In the genomic region with DNA sequence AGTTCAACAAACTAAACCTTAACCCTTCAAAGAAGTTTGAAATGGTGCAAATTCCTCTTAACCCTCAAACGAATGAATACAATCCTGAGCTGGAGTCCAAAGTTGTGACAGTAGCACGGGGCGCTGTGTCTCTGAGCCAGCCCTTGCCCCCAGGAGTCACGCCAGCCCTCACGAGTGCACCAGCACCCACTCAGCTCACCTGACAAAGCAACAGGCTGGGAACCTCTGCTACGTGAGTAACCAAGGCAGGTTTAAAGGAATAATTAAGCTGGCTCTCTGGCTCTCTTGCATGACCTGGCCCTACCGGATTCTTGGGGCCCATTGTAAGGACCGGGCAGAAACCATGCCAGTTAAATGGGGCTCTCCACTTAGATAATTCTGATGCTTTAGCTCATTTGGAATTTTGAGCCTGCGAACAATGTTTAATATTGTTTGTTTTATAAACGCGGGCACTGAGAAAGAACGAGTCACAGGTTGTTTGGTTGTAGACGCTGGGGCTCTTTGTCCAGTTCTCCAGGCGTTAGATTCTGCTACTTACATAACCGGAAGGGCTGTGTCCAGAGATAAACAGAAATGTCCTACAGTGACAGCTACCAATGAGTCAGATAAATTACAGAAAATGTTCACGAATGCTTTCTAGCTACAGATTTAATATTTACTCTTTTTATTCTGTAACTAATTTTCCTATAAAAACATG, we compare ENCODE assay signal across 11 mouse cellular contexts. TPM values are rescaled to one million over a fixed set of nuclear protein-coding genes. Genes with fewer than 3 reads are reported as not detected.
DNase-seq lines count a peak whose midpoint lies in the region; ATAC-seq lines count a peak whose summit lies in the region.
"Had no signal": no experiment of that assay in that cellular context is flagged by ENCODE, and none has a peak within 500 bp of the region (broad histone marks: within the 10 kb centered on the region; RNA-seq: fewer than 3 reads in every experiment).

No protein-coding gene starts in this region.

- intact Hi-C loops in left cerebral cortex, postnatal 4 days (cut with DNase I) = no loop called here

- peak overlapping the region; percentile 35; the same call in 1 of the 2 replicates for H3K27ac ChIP-seq in liver, embryonic 11.5 days (ENCODE audit: low read depth, low read length)
- H3K27ac ChIP-seq in embryonic facial prominence, embryonic 11.5 days (replicated peaks; ENCODE audit: low read depth, low read length) = peak overlapping the region; percentile 10; the same call in 1 of the 2 replicates
- H3K27ac ChIP-seq in liver, embryonic 16.5 days (ENCODE audit: low read length) = no peak overlapping the region
- H3K27ac ChIP-seq in stomach, embryonic 16.5 days (ENCODE audit: low read length) = 0 out of 2 replicates have a peak overlapping the region, but pooled peaks have one; percentile 5
- H3K27ac ChIP-seq: heart, embryonic 13.5 days; macrophage had no signal

- no peak overlapping the region for H3K9ac ChIP-seq in liver, embryonic 11.5 days (ENCODE audit: low read depth, low read length)
- no peak overlapping the region; the same call in 1 of the 2 replicates for H3K9ac ChIP-seq in embryonic facial prominence, embryonic 11.5 days (replicated peaks; ENCODE audit: low read length)
- H3K9ac ChIP-seq in liver, embryonic 16.5 days (ENCODE audit: low read depth, low read length) = no peak overlapping the region
- H3K9ac ChIP-seq in stomach, embryonic 16.5 days (ENCODE audit: low read length) = 0 out of 2 replicates have a peak overlapping the region, but pooled peaks have one; percentile 2
- H3K9ac ChIP-seq: heart, embryonic 13.5 days had no signal

- no peak overlapping the region for H3K4me3 ChIP-seq in liver, embryonic 11.5 days (ENCODE audit: low read depth, low read length)
- no peak overlapping the region for H3K4me3 ChIP-seq in embryonic facial prominence, embryonic 11.5 days (ENCODE audit: low read depth, low read length)
- no peak overlapping the region for H3K4me3 ChIP-seq in liver, embryonic 16.5 days (ENCODE audit: low read depth, low read length)
- no peak overlapping the region for H3K4me3 ChIP-seq in stomach, embryonic 16.5 days (replicated peaks; ENCODE audit: low read length)
- H3K4me3 ChIP-seq: heart, embryonic 13.5 days; myocyte had no signal

- H3K9me3 ChIP-seq in liver, embryonic 11.5 days (ENCODE audit: control insufficient read depth, low read length) = no peaks in the 10 kb centered on the region
- no peaks in the 10 kb centered on the region for H3K9me3 ChIP-seq in embryonic facial prominence, embryonic 11.5 days (replicated peaks; ENCODE audit: control insufficient read depth, low read length)
- no peaks in the 10 kb centered on the region for H3K9me3 ChIP-seq in liver, embryonic 16.5 days (replicated peaks; ENCODE audit: control insufficient read depth, low read length)
- H3K9me3 ChIP-seq in stomach, embryonic 16.5 days (replicated peaks; ENCODE audit: control insufficient read depth, low read length) = no peaks in the 10 kb centered on the region
- H3K9me3 ChIP-seq: heart, embryonic 13.5 days had no signal

- H3K36me3 ChIP-seq in liver, embryonic 11.5 days (ENCODE audit: control insufficient read depth, insufficient read depth, low read length) = no peaks in the 10 kb centered on the region
- no peaks in the 10 kb centered on the region for H3K36me3 ChIP-seq in embryonic facial prominence, embryonic 11.5 days (replicated peaks; ENCODE audit: control insufficient read depth, insufficient read depth, low read depth, low read length)
- H3K36me3 ChIP-seq in liver, embryonic 16.5 days (ENCODE audit: control insufficient read depth, insufficient read depth) = no peaks in the 10 kb centered on the region
- H3K36me3 ChIP-seq in stomach, embryonic 16.5 days (ENCODE audit: control insufficient read depth, insufficient read depth, low read length) = no peaks in the 10 kb centered on the region
- H3K36me3 ChIP-seq: heart, embryonic 13.5 days had no signal

- 56% methylated on average over 16 of the region's 16 CpGs for WGBS in liver, embryonic 11.5 days
- WGBS in embryonic facial prominence, embryonic 11.5 days = 57% methylated on average over 16 of the region's 16 CpGs
- 43% methylated on average over 16 of the region's 16 CpGs for WGBS in liver, embryonic 16.5 days (ENCODE audit: insufficient replicate concordance)
- 30% methylated on average over 16 of the region's 16 CpGs for WGBS in stomach, embryonic 16.5 days

- peak overlapping the region; percentile 23; the same call in 1 of the 2 replicates for H3K4me2 ChIP-seq in liver, embryonic 11.5 days
- H3K4me2 ChIP-seq in embryonic facial prominence, embryonic 11.5 days (ENCODE audit: low read depth, low read length) = no peak overlapping the region
- H3K4me2 ChIP-seq in liver, embryonic 16.5 days (ENCODE audit: low read depth, low read length) = 0 out of 2 replicates have a peak overlapping the region, but pooled peaks have one; percentile 15
- H3K4me2 ChIP-seq in stomach, embryonic 16.5 days (ENCODE audit: low read depth, low read length) = peak overlapping the region; percentile 3; the same call in 1 of the 2 replicates
- H3K4me2 ChIP-seq: heart, embryonic 13.5 days had no signal

- no peak for DNase-seq in liver, embryonic 11.5 days (ENCODE audit: low spot score)
- no peak for DNase-seq in liver
- DNase-seq in embryonic facial prominence, embryonic 11.5 days (ENCODE audit: low spot score) = no peak
- no peak for DNase-seq in Muller cell, postnatal 12 days (ENCODE audit: inconsistent ontology term)
- no peak for DNase-seq in left cerebral cortex, postnatal 4 days

- H3K4me1 ChIP-seq in liver, embryonic 11.5 days (replicated peaks; ENCODE audit: control insufficient read depth, insufficient read depth, low read length) = peaks cover 4% of the 10 kb centered on the region
- no peaks in the 10 kb centered on the region for H3K4me1 ChIP-seq in embryonic facial prominence, embryonic 11.5 days (ENCODE audit: control insufficient read depth, insufficient read depth, low read length)
- no peaks in the 10 kb centered on the region; the same call in 1 of the 2 replicates for H3K4me1 ChIP-seq in liver, embryonic 16.5 days (ENCODE audit: control insufficient read depth, low read depth, low read length)
- H3K4me1 ChIP-seq in stomach, embryonic 16.5 days (ENCODE audit: control insufficient read depth, insufficient read depth, low read length) = peaks cover 9% of the 10 kb centered on the region; the same call in 1 of the 2 replicates

- H3K27me3 ChIP-seq in liver, embryonic 11.5 days (replicated peaks; ENCODE audit: control insufficient read depth, insufficient read depth, low read length) = no peaks in the 10 kb centered on the region
- no peaks in the 10 kb centered on the region for H3K27me3 ChIP-seq in embryonic facial prominence, embryonic 11.5 days (ENCODE audit: control insufficient read depth, insufficient read depth, low read length)
- H3K27me3 ChIP-seq in liver, embryonic 16.5 days (ENCODE audit: control insufficient read depth, insufficient read depth, low read depth, low read length) = no peaks in the 10 kb centered on the region
- no peaks in the 10 kb centered on the region for H3K27me3 ChIP-seq in stomach, embryonic 16.5 days (ENCODE audit: control insufficient read depth, insufficient read depth, low read length)
- H3K27me3 ChIP-seq: heart, embryonic 13.5 days had no signal

- ATAC-seq in liver, embryonic 11.5 days (replicated peaks; ENCODE audit: low FRiP score) = peak; percentile 26; the same call in 1 of the 2 replicates
- ATAC-seq in embryonic facial prominence, embryonic 11.5 days (replicated peaks; ENCODE audit: insufficient number of reproducible peaks, low FRiP score, low TSS enrichment, low read depth) = no peak
- no peak for ATAC-seq in liver, embryonic 16.5 days (ENCODE audit: low read depth)
- ATAC-seq in stomach, embryonic 16.5 days (ENCODE audit: insufficient read depth, low FRiP score) = no peak
- ATAC-seq: inflammation-experienced regulatory T-cells, adult 6 months had no signal

RNA-seq across cellular contexts. Expression of gene Atrnl1, which starts 10.5 kb away (rescaled TPM):
- polyA plus RNA-seq in liver, embryonic 11.5 days (2014; fragmentation: Nextera tagmentation; extraction: Ambion mirVana) = 2.5 and 2.9 TPM in 2 replicates
- polyA plus RNA-seq in embryonic facial prominence, embryonic 11.5 days (2014; fragmentation: Nextera tagmentation; extraction: Ambion mirVana) = 7.2 and 7.8 TPM in 2 replicates
- polyA plus RNA-seq in liver, embryonic 16.5 days (2015; fragmentation: Nextera tagmentation; extraction: Ambion mirVana) = 0.50 and 0.60 TPM in 2 replicates
- 5.5 and 5.7 TPM in 2 replicates for polyA plus RNA-seq in stomach, embryonic 16.5 days (2015; fragmentation: Nextera tagmentation; extraction: Ambion mirVana)
- total RNA-seq in left cerebral cortex, postnatal 4 days (2021) = 10 to 100 TPM; 79.5 to 86.2 TPM
